Mouse (Mus musculus): ENCODE data around the gene Rab1a. TPM values are rescaled to one million over a fixed set of nuclear protein-coding genes. Genes with fewer than 3 reads are reported as not detected.

Rab1a gene
- polyA plus RNA-seq, 1 experiment from 2014 or later, result 306 TPM

DNA sequence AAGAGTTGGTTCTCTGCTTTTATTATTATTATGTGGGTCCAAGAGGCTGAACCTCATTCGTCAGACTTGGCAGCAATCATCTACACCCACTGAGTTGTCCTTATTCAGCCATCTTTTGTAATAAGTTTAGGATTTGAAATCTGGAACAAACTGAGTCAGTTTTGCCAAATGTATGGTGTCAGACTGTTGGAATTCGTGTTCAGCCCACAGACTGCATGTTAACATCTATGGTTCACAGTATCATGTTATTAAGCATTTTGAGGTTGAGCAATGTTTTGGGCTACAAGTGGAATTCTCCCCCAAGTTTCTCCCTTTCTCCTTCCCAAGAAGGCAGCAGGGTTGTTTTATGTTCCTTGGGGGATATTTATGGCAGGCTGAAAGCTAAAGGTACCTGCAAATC lies 51.9 kb downstream of the Rab1a start:
- ATAC-seq (ENCODE audit: insufficient read depth, low FRiP score, low read depth), result no peak
- H3K9me3 ChIP-seq, result no peaks in the 10 kb centered on the region
- H3K4me3 ChIP-seq (replicated peaks), result no peak overlapping the region
- no peak overlapping the region for H3K27ac ChIP-seq
- no peak overlapping the region for H3K9ac ChIP-seq
- no peaks in the 10 kb centered on the region for H3K27me3 ChIP-seq (replicated peaks)
- WGBS, result 69% methylated on average over 2 of the region's 2 CpGs
- H3K4me1 ChIP-seq, result peaks cover 3% of the 10 kb centered on the region
- no peak overlapping the region for H3K4me2 ChIP-seq
- no peaks in the 10 kb centered on the region for H3K36me3 ChIP-seq

DNA sequence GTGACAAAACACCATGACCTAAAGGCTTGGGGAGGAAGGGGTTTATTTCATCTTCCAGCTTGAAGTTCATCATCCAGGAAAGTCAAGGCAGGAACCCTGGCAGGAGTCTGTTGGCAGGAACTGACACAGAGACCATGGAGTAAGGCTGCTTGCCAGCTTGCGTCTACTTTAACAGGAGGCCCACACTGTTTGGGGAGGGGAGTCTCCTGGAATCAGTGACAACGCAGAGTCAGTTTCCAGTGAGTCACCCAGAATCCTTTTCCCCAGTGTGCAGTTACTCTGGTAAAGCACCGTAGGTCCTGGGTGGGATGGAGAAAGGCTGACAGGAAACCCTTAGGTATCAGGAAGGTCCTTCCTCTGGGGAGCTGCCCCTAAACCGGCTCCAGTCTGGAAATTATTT lies 53.6 kb downstream of the Rab1a start:
- Histone ChIP-seq H3K9ac (no peak overlapping the region), H3K36me3 (no peaks in the 10 kb centered on the region), H3K4me3 (replicated peaks) (no peak overlapping the region), H3K9me3 (no peaks in the 10 kb centered on the region), H3K4me1 (no peaks in the 10 kb centered on the region), H3K27me3 (replicated peaks) (no peaks in the 10 kb centered on the region), H3K27ac (no peak overlapping the region), H3K4me2 (no peak overlapping the region)
- ATAC-seq (ENCODE audit: insufficient read depth, low FRiP score, low read depth), result no peak
- 74% methylated on average over 4 of the region's 4 CpGs for WGBS

DNA sequence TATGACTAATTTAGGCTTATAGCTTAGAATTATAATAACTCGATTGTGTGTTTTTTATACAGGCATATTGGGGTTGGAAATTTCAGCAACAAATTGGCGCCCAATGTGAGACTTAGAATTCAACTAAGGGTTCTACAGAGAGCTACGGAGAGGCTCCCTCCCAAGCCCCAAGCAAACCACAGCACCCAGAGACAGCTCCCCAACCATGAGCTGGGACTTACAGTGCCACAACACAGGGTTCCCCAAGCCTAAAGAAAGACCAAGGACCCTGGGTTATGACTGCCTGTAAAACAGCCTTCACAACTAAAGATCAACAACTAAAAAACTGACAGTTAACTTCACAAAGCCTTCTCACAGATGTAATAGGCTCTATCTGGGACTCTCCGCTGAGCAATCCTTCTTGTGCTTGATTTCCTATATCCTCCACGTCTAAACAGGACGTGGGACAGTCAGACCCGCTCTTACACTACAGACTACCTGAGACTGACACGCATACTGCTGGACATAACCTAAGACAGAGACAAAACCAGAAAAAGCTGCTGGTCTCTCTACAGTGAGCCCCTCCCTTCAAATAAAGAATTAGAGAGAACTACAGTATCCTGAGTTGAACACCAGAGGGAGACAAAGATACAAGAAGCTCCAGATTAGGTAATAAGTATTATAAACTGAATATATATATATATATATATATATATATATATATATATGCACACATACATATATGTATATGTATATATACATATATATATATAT lies 61.6 kb downstream of the Rab1a start:
- H3K4me3 ChIP-seq (replicated peaks), result no peak overlapping the region
- H3K36me3 ChIP-seq, result no peaks in the 10 kb centered on the region
- no peak overlapping the region for H3K4me2 ChIP-seq
- no peak for ATAC-seq (ENCODE audit: insufficient read depth, low FRiP score, low read depth)
- WGBS, result 52% methylated on average over 8 of the region's 8 CpGs
- H3K9ac ChIP-seq, result no peak overlapping the region
- H3K9me3 ChIP-seq, result no peaks in the 10 kb centered on the region
- no peaks in the 10 kb centered on the region for H3K27me3 ChIP-seq (replicated peaks)
- no peaks in the 10 kb centered on the region for H3K4me1 ChIP-seq
- no peak overlapping the region for H3K27ac ChIP-seq

DNA sequence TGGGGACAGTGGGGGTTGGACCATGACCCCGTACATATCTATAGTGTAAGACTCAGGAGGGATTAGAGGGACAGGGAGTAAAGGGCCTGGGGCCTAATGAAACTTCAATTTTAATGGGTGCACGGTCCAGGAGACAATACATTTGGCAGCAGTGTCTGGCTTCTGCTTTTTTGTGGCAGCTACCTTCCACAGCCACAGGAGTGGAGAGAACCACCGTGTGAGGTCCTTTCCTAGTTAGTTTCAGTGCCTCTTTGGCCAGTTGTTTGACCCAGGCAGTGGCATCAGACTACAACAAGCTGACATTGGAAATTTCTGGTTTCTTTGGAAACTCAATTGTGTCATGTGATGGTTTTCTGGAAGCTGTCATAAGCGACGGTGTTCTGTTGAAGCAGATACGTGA lies 68.7 kb downstream of the Rab1a start:
- no peaks in the 10 kb centered on the region for H3K9me3 ChIP-seq
- ATAC-seq (ENCODE audit: insufficient read depth, low FRiP score, low read depth), result no peak
- 85% methylated on average over 6 of the region's 6 CpGs for WGBS

DNA sequence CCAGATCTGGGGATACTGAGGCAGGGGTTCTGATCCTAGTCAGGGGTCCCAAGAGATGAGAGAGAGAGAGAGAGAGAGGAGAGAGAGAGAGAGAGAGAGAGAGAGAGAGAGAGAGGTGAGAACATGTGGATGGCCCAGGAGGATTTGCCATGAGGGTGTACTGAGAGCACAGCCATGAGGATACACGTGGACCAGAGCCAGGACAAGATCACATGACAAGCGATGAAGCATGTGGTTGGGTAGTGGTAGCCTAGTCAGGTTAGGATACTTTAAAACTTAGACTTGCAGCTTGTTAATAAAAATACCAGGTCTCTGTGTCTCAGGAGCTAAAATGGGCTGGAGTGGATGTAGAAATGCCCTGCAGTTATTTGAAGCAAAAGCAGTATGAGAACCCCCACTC lies 74.7 kb downstream of the Rab1a start:
- H3K4me1 ChIP-seq, result no peaks in the 10 kb centered on the region
- no peak overlapping the region for H3K4me2 ChIP-seq
- WGBS, result 67% methylated on average over 2 of the region's 2 CpGs
- no peaks in the 10 kb centered on the region for H3K36me3 ChIP-seq
- H3K9me3 ChIP-seq, result no peaks in the 10 kb centered on the region
- no peak overlapping the region for H3K9ac ChIP-seq
- ATAC-seq (ENCODE audit: insufficient read depth, low FRiP score, low read depth), result no peak
- H3K4me3 ChIP-seq (replicated peaks), result no peak overlapping the region
- no peak overlapping the region for H3K27ac ChIP-seq
- no peaks in the 10 kb centered on the region for H3K27me3 ChIP-seq (replicated peaks)

More for the DNA sequence above, 68.7 kb downstream of the Rab1a start:
- H3K27ac ChIP-seq, result no peak overlapping the region
- no peak overlapping the region for H3K4me3 ChIP-seq (replicated peaks)
- H3K36me3 ChIP-seq, result no peaks in the 10 kb centered on the region
- H3K27me3 ChIP-seq (replicated peaks), result no peaks in the 10 kb centered on the region
- no peak overlapping the region for H3K9ac ChIP-seq
- H3K4me1 ChIP-seq, result no peaks in the 10 kb centered on the region
- no peak overlapping the region for H3K4me2 ChIP-seq

Other genes starting within 250 kb of the Rab1a start
- gene Actr2, start 88.5 kb upstream of the Rab1a start, polyA plus RNA-seq (2015; fragmentation: Nextera tagmentation; extraction: Ambion mirVana), result 127 and 132 TPM in 2 replicates
- gene Cep68, start 48.0 kb downstream of the Rab1a start, polyA plus RNA-seq (2015; fragmentation: Nextera tagmentation; extraction: Ambion mirVana), result 24.3 and 26.6 TPM in 2 replicates
- gene Slc1a4, start 131.3 kb downstream of the Rab1a start, polyA plus RNA-seq (2015; fragmentation: Nextera tagmentation; extraction: Ambion mirVana), result 15.0 and 15.4 TPM in 2 replicates

Data from stomach, embryonic 15.5 days (tissue).